Mouse (Mus musculus) C2C12 (cell line): Measurements from ENCODE around the gene Dnajc5. TPM values are rescaled to one million over a fixed set of nuclear protein-coding genes. Genes with fewer than 3 reads are reported as not detected.

Experiments
- H3K27me3 ChIP-seq: one replicate; pipeline ENCODE4 v1.6.1; 2011; ENCODE audit not compliant: control insufficient read depth, insufficient read depth, insufficient read length
- H3K36me3 ChIP-seq: one replicate; pipeline ENCODE4 v1.6.1; 2011; ENCODE audit not compliant: control insufficient read depth, insufficient read depth
- H3K4me3 ChIP-seq: one replicate; pipeline ENCODE4 v1.5.1; 2011; ENCODE audit warnings: mild to moderate bottlenecking, control low read depth; ENCODE audit not compliant: poor library complexity, insufficient read depth, severe bottlenecking
- H3K79me2 ChIP-seq: one replicate; pipeline ENCODE4 v1.6.1; 2011; ENCODE audit not compliant: control insufficient read depth, insufficient read depth
- H3K79me3 ChIP-seq: one replicate; pipeline ENCODE4 v1.6.1; 2011; ENCODE audit warnings: low read depth, control low read depth
- H3ac ChIP-seq: one replicate; pipeline ENCODE3; 2011; ENCODE audit warnings: low read depth; ENCODE audit not compliant: control insufficient read depth, insufficient read length
- CEBPB ChIP-seq: IDR thresholded peaks from one replicate; pipeline ENCODE4 v1.6.1; 2011; ENCODE audit warnings: low read depth, mild to moderate bottlenecking, control low read depth, moderate library complexity
- CTCF ChIP-seq: IDR thresholded peaks from one replicate; pipeline ENCODE4 v1.5.1; 2011; ENCODE audit not compliant: control insufficient read depth, insufficient read depth, insufficient read length
- FOSL1 ChIP-seq: IDR thresholded peaks from one replicate; pipeline ENCODE4 v1.8.0; 2011; ENCODE audit warnings: mild to moderate bottlenecking, low read length; ENCODE audit not compliant: poor library complexity, insufficient read depth, severe bottlenecking
- MAX ChIP-seq: IDR thresholded peaks from one replicate; pipeline ENCODE4 v1.6.1; 2011; ENCODE audit warnings: mild to moderate bottlenecking, control low read depth
- MYOD1 ChIP-seq: IDR thresholded peaks from one replicate; pipeline ENCODE4 v1.6.1; 2011; ENCODE audit warnings: low read depth; ENCODE audit not compliant: control insufficient read depth, insufficient read length
- MYOG ChIP-seq: IDR thresholded peaks from one replicate; pipeline ENCODE4 v1.6.1; 2011; ENCODE audit not compliant: control insufficient read depth, insufficient read length; ENCODE audit errors: extremely low read depth
- USF1 ChIP-seq: IDR thresholded peaks from one replicate; pipeline ENCODE4 v1.6.1; 2011; ENCODE audit warnings: low read depth, mild to moderate bottlenecking, control low read depth, moderate library complexity
- polyA plus RNA-seq: library from polyadenylated mRNA; unstranded; fragments of >200 nt; fragmentation: generic; extraction: Trizol; gene quantifications from one replicate; pipeline ENCODE4 v1.2.1, GENCODE M21; 2012; ENCODE audit warnings: missing spikeins

Dnajc5 gene
- polyA plus RNA-seq, 1 experiment, result 34.3 TPM

DNA sequence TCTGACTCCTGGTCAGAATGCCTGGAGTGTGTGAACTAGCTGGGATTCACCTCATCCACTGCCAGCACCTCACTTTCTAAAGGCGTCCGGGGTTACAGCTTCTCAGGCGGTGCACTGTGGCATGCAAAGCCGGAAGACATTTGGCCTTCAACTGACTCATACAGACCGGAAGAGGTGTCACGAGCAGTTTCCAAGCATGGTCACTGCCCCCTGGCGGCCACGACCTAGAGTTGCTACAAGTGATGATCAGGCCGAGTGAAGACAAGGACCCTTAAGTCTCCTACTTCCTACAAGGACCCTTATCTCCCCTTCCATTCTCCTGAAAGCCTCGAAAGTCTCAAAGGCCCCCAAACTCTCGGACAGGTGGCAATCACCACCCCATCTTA lies 60.7 kb downstream of the Dnajc5 start:
- peaks cover 9% of the 10 kb centered on the region for H3K79me2 ChIP-seq
- H3K36me3 ChIP-seq, result peaks cover 12% of the 10 kb centered on the region
- peak overlapping the region; percentile 73 for H3K4me3 ChIP-seq
- H3K27me3 ChIP-seq, result no peaks in the 10 kb centered on the region
- peak overlapping the region; percentile 98 for H3ac ChIP-seq
- peaks cover 1% of the 10 kb centered on the region for H3K79me3 ChIP-seq
- no peak for TF ChIP-seq MYOD1
- TF ChIP-seq USF1, result peak; percentile 59
- TF ChIP-seq CEBPB, result no peak
- TF ChIP-seq MYOG, result no peak
- TF ChIP-seq FOSL1, result peak; percentile 61
- TF ChIP-seq MAX, result peak; percentile 91
- TF ChIP-seq CTCF, result peak; percentile 83

- Histone ChIP-seq H3K79me3 (peaks cover 1% of the 10 kb centered on the region), H3K27me3 (no peaks in the 10 kb centered on the region), H3K36me3 (peaks cover 18% of the 10 kb centered on the region), H3K4me3 (peak overlapping the region; percentile 73), H3K79me2 (peaks cover 9% of the 10 kb centered on the region), H3ac (peak overlapping the region; percentile 98)
- TF ChIP-seq CTCF (no peak), USF1 (no peak), MAX (no peak), FOSL1 (no peak)
Observed at GRCm38 (mm10) chr2:181581402-181582120, 61.3 kb downstream of the Dnajc5 start.

- peaks cover 1% of the 10 kb centered on the region for H3K79me3 ChIP-seq
- peaks cover 9% of the 10 kb centered on the region for H3K79me2 ChIP-seq
- no peaks in the 10 kb centered on the region for H3K27me3 ChIP-seq
- H3ac ChIP-seq, result no peak overlapping the region
- TF ChIP-seq CEBPB (no peak), MYOG (no peak), CTCF (no peak), FOSL1 (no peak), MAX (no peak), MYOD1 (no peak), USF1 (no peak)
- H3K4me3 ChIP-seq, result no peak overlapping the region
- H3K36me3 ChIP-seq, result peaks cover 24% of the 10 kb centered on the region
Observed at GRCm38 (mm10) chr2:181582358-181582757, 62.1 kb downstream of the Dnajc5 start.

- no peak for TF ChIP-seq CTCF
- no peak for TF ChIP-seq MYOD1
- no peak for TF ChIP-seq MAX
- no peak for TF ChIP-seq FOSL1
- TF ChIP-seq USF1, result no peak
- no peak for TF ChIP-seq MYOG
- TF ChIP-seq CEBPB, result no peak
- H3ac ChIP-seq, result no peak overlapping the region
- H3K79me3 ChIP-seq, result peaks cover 1% of the 10 kb centered on the region
- peaks cover 9% of the 10 kb centered on the region for H3K79me2 ChIP-seq
- no peak overlapping the region for H3K4me3 ChIP-seq
- no peaks in the 10 kb centered on the region for H3K27me3 ChIP-seq
- peaks cover 28% of the 10 kb centered on the region for H3K36me3 ChIP-seq
Observed at GRCm38 (mm10) chr2:181582939-181583338, 62.7 kb downstream of the Dnajc5 start.

- TF ChIP-seq CTCF, result no peak
- no peak for TF ChIP-seq FOSL1
- Histone ChIP-seq H3K36me3 (peaks cover 30% of the 10 kb centered on the region), H3K27me3 (no peaks in the 10 kb centered on the region), H3K79me3 (peaks cover 1% of the 10 kb centered on the region), H3K79me2 (peaks cover 9% of the 10 kb centered on the region), H3ac (no peak overlapping the region), H3K4me3 (no peak overlapping the region)
Observed at GRCm38 (mm10) chr2:181583460-181584257, 63.4 kb downstream of the Dnajc5 start.
